ENCODE assay signal across 7 mouse cellular contexts in genomic region chr15:82244115-82244804, GRCm38 (mm10). TPM values are rescaled to one million over a fixed set of nuclear protein-coding genes. Genes with fewer than 3 reads are reported as not detected.
DNase-seq lines count a peak whose midpoint lies in the region; ATAC-seq lines count a peak whose summit lies in the region.

Gene Cenpm (minus strand): TSS chr15:82244748.

- WGBS in embryonic facial prominence, embryonic 10.5 days = under 1% methylated on average over 65 of the region's 65 CpGs
- WGBS in limb, embryonic 11.5 days = under 1% methylated on average over 65 of the region's 65 CpGs
- under 1% methylated on average over 65 of the region's 65 CpGs for WGBS in midbrain, embryonic 14.5 days

- peak within 1 kb of the TSS; percentile 75 for H3K9ac ChIP-seq in limb, embryonic 11.5 days (ENCODE audit: low read length)
- peak within 1 kb of the TSS; percentile 60 for H3K9ac ChIP-seq in midbrain, embryonic 14.5 days (replicated peaks; ENCODE audit: low read length)

- peaks cover 5% of the 10 kb centered on the region for H3K36me3 ChIP-seq in embryonic facial prominence, embryonic 10.5 days (replicated peaks)
- no peaks in the 10 kb centered on the region for H3K36me3 ChIP-seq in limb, embryonic 11.5 days (ENCODE audit: control insufficient read depth, insufficient read depth, low read length)
- no peaks in the 10 kb centered on the region for H3K36me3 ChIP-seq in midbrain, embryonic 14.5 days (ENCODE audit: control insufficient read depth, insufficient read depth, low read length)

- peak within 1 kb of the TSS; percentile 73 for H3K4me3 ChIP-seq in embryonic facial prominence, embryonic 10.5 days
- H3K4me3 ChIP-seq in limb, embryonic 11.5 days (ENCODE audit: low read depth, low read length) = peak within 1 kb of the TSS; percentile 74
- peak within 1 kb of the TSS; percentile 73 for H3K4me3 ChIP-seq in midbrain, embryonic 14.5 days (replicated peaks; ENCODE audit: low read depth, low read length)

- peaks cover 11% of the 10 kb centered on the region for H3K4me1 ChIP-seq in embryonic facial prominence, embryonic 10.5 days
- H3K4me1 ChIP-seq in limb, embryonic 11.5 days (ENCODE audit: control insufficient read depth, insufficient read depth, low read length) = no peaks in the 10 kb centered on the region; the same call in 1 of the 2 replicates
- peaks cover 5% of the 10 kb centered on the region; the same call in 1 of the 2 replicates for H3K4me1 ChIP-seq in midbrain, embryonic 14.5 days (ENCODE audit: control insufficient read depth, insufficient read depth, low read length)

- H3K9me3 ChIP-seq in embryonic facial prominence, embryonic 10.5 days = no peaks in the 10 kb centered on the region
- H3K9me3 ChIP-seq in limb, embryonic 11.5 days (ENCODE audit: control insufficient read depth, low read length) = no peaks in the 10 kb centered on the region
- H3K9me3 ChIP-seq in midbrain, embryonic 14.5 days (ENCODE audit: control insufficient read depth, low read length) = no peaks in the 10 kb centered on the region

- peak within 1 kb of the TSS; percentile 92 for H3K27ac ChIP-seq in embryonic facial prominence, embryonic 10.5 days (replicated peaks)
- peak within 1 kb of the TSS; percentile 80 for H3K27ac ChIP-seq in limb, embryonic 11.5 days (replicated peaks; ENCODE audit: low read depth, low read length)
- H3K27ac ChIP-seq in midbrain, embryonic 14.5 days (replicated peaks; ENCODE audit: low read depth, low read length) = peak within 1 kb of the TSS; percentile 46; the same call in 1 of the 2 replicates

- no peaks in the 10 kb centered on the region for H3K27me3 ChIP-seq in embryonic facial prominence, embryonic 10.5 days (replicated peaks; ENCODE audit: low read depth, poor library complexity, severe bottlenecking)
- H3K27me3 ChIP-seq in limb, embryonic 11.5 days (ENCODE audit: control insufficient read depth, insufficient read depth, low read length) = no peaks in the 10 kb centered on the region
- no peaks in the 10 kb centered on the region for H3K27me3 ChIP-seq in midbrain, embryonic 14.5 days (ENCODE audit: control insufficient read depth, insufficient read depth, low read length)

- peak within 1 kb of the TSS; percentile 61 for H3K4me2 ChIP-seq in limb, embryonic 11.5 days (ENCODE audit: low read depth, severe bottlenecking)
- H3K4me2 ChIP-seq in midbrain, embryonic 14.5 days (ENCODE audit: low read length) = peak within 1 kb of the TSS; percentile 77

- ATAC-seq in limb, embryonic 11.5 days (ENCODE audit: insufficient number of reproducible peaks, low FRiP score, low TSS enrichment, low read depth) = peak; percentile 94
- peak; percentile 97 for ATAC-seq in midbrain, embryonic 14.5 days (ENCODE audit: low FRiP score, low TSS enrichment)

- peak; percentile 95 for DNase-seq in adrenal gland, postnatal 10 days
- DNase-seq in embryonic facial prominence, embryonic 10.5 days (ENCODE audit: low spot score) = peak; percentile 95
- DNase-seq in heart, adult 11 months = peak; percentile 100
- DNase-seq in kidney, adult 18-20 months = peak; percentile 95
- peak; percentile 94 for DNase-seq in limb, embryonic 11.5 days (ENCODE audit: low spot score)
- peak; percentile 96 for DNase-seq in midbrain, embryonic 14.5 days
- peak; percentile 78 to 92 for DNase-seq in spleen, adult 18-20 months

RNA-seq across cellular contexts. Expression of gene Cenpm, which starts in this region (rescaled TPM):
- 10 to 100 TPM; 11.7 to 12.0 TPM for total RNA-seq in adrenal gland, postnatal 10 days (2021)
- polyA plus RNA-seq in embryonic facial prominence, embryonic 10.5 days (2016; fragmentation: Nextera tagmentation; extraction: Ambion mirVana) = 81.5 and 82.5 TPM in 2 replicates
- 88.0 and 89.3 TPM in 2 replicates for polyA plus RNA-seq in limb, embryonic 11.5 days (2014; fragmentation: Nextera tagmentation; extraction: Ambion mirVana)
- polyA plus RNA-seq in midbrain, embryonic 14.5 days (2014; fragmentation: Nextera tagmentation; extraction: Ambion mirVana) = 13.9 and 23.2 TPM in 2 replicates

Comparison
In these comparisons a context has a peak if more than half of its experiments do, and no peak if none do; other contexts are left out.
1. Peak in every context shown above with its lines: DNase-seq, ATAC-seq, H3K4me3 ChIP-seq and H3K27ac ChIP-seq.